Mouse (Mus musculus) limb, embryonic 15.5 days (tissue): ENCODE measurements around the gene Xlr. TPM values are rescaled to one million over a fixed set of nuclear protein-coding genes. Genes with fewer than 3 reads are reported as not detected.
"Not testable (repeated sequence)": the region's sequence is repeated elsewhere in the genome, so short reads cannot be mapped to it uniquely, and the experiment has no call there.

Experiments
- ATAC-seq: fragments of 200-750 bp; cut with Nextera tagmentation; 2 replicates; pipeline ENCODE4 v1.8.0; 2017; ENCODE audit warnings: low read depth, moderate TSS enrichment; ENCODE audit not compliant: insufficient number of reproducible peaks, low FRiP score, low TSS enrichment
- H3K27ac ChIP-seq: fragments of 300-500 bp; sonication (generic); 2 replicates; pipeline ENCODE4 v1.5.1; 2015; ENCODE audit warnings: moderate library complexity, mild to moderate bottlenecking, inconsistent platforms
- H3K27me3 ChIP-seq: fragments of 300-500 bp; sonication (generic); 2 replicates; pipeline ENCODE4 v1.6.1; 2015; ENCODE audit warnings: inconsistent platforms
- H3K36me3 ChIP-seq: fragments of 300-500 bp; sonication (generic); 2 replicates; pipeline ENCODE4 v1.6.1; 2015; ENCODE audit warnings: inconsistent platforms
- H3K4me1 ChIP-seq: fragments of 300-500 bp; sonication (generic); 2 replicates; pipeline ENCODE4 v1.6.1; 2015; ENCODE audit warnings: inconsistent platforms
- H3K4me2 ChIP-seq: fragments of 300-500 bp; sonication (generic); 2 replicates; pipeline ENCODE4 v1.6.1; 2015; ENCODE audit warnings: mild to moderate bottlenecking, inconsistent platforms
- H3K4me3 ChIP-seq: fragments of 300-500 bp; sonication (generic); 2 replicates; pipeline ENCODE4 v1.5.1; 2015; ENCODE audit warnings: mild to moderate bottlenecking, inconsistent platforms
- H3K9ac ChIP-seq: fragments of 300-500 bp; sonication (generic); 2 replicates; pipeline ENCODE4 v1.6.1; 2015; ENCODE audit warnings: inconsistent platforms
- H3K9me3 ChIP-seq: fragments of 300-500 bp; sonication (generic); 2 replicates; pipeline ENCODE4 v1.6.1; 2016; ENCODE audit warnings: inconsistent platforms
- WGBS: fragments of 180-500 bp; shearing (Covaris S2); methylation state at CpG from one replicate; pipeline ENCODE4 v1.1.7; 2015; 5-methylcytosine and 5-hydroxymethylcytosine counted together
- polyA plus RNA-seq: library from polyadenylated mRNA; unstranded; fragments of >200 nt; fragmentation: Nextera tagmentation; extraction: Ambion mirVana; gene quantifications from 2 replicates; pipeline ENCODE4 v1.2.1, GENCODE M21; 2015

The Xlr gene
- polyA plus RNA-seq, result 0.84 and 1.4 TPM in 2 replicates

DNA sequence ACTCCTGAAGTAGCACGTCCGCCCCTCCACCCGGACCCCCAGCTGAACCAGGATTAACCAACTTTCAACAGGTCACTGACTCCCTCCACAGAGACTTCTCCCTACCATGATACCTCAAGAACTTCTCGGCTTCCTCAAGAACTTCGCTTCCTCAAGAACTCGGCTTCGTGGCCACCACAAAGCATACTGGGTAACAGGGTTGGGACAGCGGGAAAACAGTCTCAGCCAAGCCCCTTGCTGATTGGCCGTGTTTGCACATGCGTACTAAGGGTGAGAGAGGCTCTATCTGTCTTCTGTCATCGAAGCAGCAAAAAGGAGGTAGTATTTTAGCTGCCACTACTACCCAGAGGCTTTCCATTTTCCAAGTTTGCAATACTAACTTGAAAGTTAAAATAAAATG, at the start of gene Xlr:
Gene Xlr (minus strand): TSS at position 188 of the 400 bp plus-strand sequence.
- H3K4me2 ChIP-seq, H3K4me3 ChIP-seq, H3K36me3 ChIP-seq, H3K9ac ChIP-seq, H3K27ac ChIP-seq, H3K4me1 ChIP-seq, ATAC-seq, H3K27me3 ChIP-seq, H3K9me3 ChIP-seq: not testable (repeated sequence)
- 82% methylated on average over 11 of the region's 11 CpGs for WGBS

- Histone ChIP-seq H3K4me2 (no peak overlapping the region), H3K9me3 (no peaks in the 10 kb centered on the region), H3K4me1 (no peaks in the 10 kb centered on the region), H3K27ac (no peak overlapping the region), H3K27me3 (no peaks in the 10 kb centered on the region), H3K4me3 (no peak overlapping the region), H3K36me3 (no peaks in the 10 kb centered on the region), H3K9ac (no peak overlapping the region)
- 34% methylated on average over 3 of the region's 3 CpGs for WGBS
- no peak for ATAC-seq
These were observed 1.6 kb upstream of the Xlr start for GRCm38 (mm10) chrX:53799074-53799473.

DNA sequence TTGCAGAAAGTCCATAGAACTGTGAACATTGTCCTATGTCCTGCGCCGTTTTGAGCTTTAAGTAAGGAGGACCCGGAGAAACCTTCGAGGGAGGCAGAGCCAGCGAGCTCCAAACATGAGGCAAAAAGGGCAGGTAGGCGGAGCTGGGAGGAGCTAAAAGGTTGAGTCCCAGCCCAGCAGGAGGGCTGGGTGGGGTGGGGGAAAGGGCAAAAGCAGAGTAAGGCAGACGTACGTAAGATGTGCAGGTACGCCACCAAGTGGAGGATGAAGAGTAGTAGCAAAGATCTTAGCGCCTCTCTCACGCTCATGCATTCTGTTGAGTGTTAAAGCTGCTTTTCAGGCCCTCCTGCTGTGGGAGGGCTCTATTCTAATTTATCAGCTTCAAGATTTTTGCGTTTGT, 21.2 kb downstream of the Xlr start, which contains the start of gene Zfp36l3:
Gene Zfp36l3 (minus strand): TSS at position 119 of the 400 bp plus-strand sequence.
- no peak for ATAC-seq
- Histone ChIP-seq H3K9me3 (no peaks in the 10 kb centered on the region), H3K4me1 (no peaks in the 10 kb centered on the region), H3K4me2 (no peak within 1 kb of the TSS), H3K27me3 (no peaks in the 10 kb centered on the region), H3K36me3 (no peaks in the 10 kb centered on the region), H3K27ac (no peak within 1 kb of the TSS), H3K9ac (no peak within 1 kb of the TSS), H3K4me3 (no peak within 1 kb of the TSS)
- WGBS, result 87% methylated on average over 12 of the region's 12 CpGs

GRCm38 (mm10) chrX:53757736-53758135, 39.8 kb downstream of the Xlr start, which contains the start of gene 1700013H16Rik:
TSS of gene 1700013H16Rik (minus strand) at chrX:53757831.
- Histone ChIP-seq H3K4me2 (no peak within 1 kb of the TSS), H3K27me3 (no peaks in the 10 kb centered on the region), H3K36me3 (no peaks in the 10 kb centered on the region), H3K9me3 (no peaks in the 10 kb centered on the region; the same call in 1 of the 2 replicates), H3K4me3 (no peak within 1 kb of the TSS), H3K9ac (no peak within 1 kb of the TSS), H3K4me1 (no peaks in the 10 kb centered on the region), H3K27ac (no peak within 1 kb of the TSS)
- 92% methylated on average over 16 of the region's 16 CpGs for WGBS
- no peak for ATAC-seq

DNA sequence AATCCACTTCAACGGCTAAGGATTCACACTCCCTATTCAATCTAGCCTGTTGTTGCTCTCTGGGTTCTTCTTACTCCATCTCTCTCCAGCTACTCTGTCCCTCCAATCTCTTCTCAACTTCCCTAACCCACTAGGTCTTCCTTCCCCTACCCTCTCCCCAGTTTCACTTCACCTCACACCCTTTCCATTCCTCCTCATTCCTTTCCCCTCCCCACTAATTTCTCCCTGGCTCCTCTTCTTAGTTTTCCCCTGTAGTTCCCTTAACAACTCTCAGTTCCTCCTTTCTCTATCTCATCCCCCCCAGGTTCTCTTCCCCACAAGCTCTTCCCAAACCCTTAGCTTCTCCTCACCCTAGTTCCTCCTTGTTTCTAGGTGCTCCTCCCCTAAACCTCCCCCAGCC, 44.7 kb downstream of the Xlr start:
- H3K27me3 ChIP-seq, result no peaks in the 10 kb centered on the region
- H3K9ac ChIP-seq, result no peak overlapping the region
- no peak for ATAC-seq
- H3K36me3 ChIP-seq, result no peaks in the 10 kb centered on the region
- H3K4me3 ChIP-seq, result no peak overlapping the region
- no peak overlapping the region for H3K4me2 ChIP-seq
- 90% methylated on average over 1 of the region's 1 CpGs for WGBS
- no peaks in the 10 kb centered on the region for H3K4me1 ChIP-seq
- no peak overlapping the region for H3K27ac ChIP-seq
- H3K9me3 ChIP-seq, result no peaks in the 10 kb centered on the region; the same call in 1 of the 2 replicates

DNA sequence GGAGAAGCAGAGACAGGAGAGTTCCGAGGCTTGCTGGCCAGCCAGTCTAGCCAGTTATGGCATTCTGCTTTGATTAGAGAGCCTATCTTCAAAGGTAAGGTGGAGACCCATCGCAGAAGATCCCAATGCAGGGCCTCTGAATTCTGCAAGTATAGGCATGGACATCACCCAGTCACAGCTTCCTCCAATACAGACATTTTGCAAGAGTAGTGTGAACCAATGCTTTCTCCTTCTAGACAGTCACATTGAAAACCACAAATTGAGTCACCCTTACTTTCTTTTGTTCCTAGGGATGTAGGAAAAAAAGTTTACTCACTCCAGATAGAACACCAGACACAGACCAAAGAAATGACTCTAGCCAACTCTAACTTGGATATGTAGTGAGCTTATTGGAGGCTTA, 68.5 kb downstream of the Xlr start:
- H3K9me3 ChIP-seq, result no peaks in the 10 kb centered on the region
- no peak overlapping the region for H3K4me2 ChIP-seq
- no peaks in the 10 kb centered on the region for H3K36me3 ChIP-seq
- H3K9ac ChIP-seq, result no peak overlapping the region
- H3K27ac ChIP-seq, result no peak overlapping the region
- ATAC-seq, result no peak
- H3K27me3 ChIP-seq, result no peaks in the 10 kb centered on the region
- no peaks in the 10 kb centered on the region for H3K4me1 ChIP-seq
- no peak overlapping the region for H3K4me3 ChIP-seq
- WGBS, result 79% methylated on average over 2 of the region's 2 CpGs

Other genes starting within 250 kb of the Xlr start
- 50.3 and 50.4 TPM in 2 replicates for gene Rtl8c, start 189.7 kb downstream of the Xlr start, polyA plus RNA-seq
- not detected in 2 replicates for gene Gm14597, start 188.7 kb downstream of the Xlr start, polyA plus RNA-seq
- 63.3 and 85.3 TPM in 2 replicates for gene Rtl8a, start 154.0 kb downstream of the Xlr start, polyA plus RNA-seq
- 58.4 and 67.8 TPM in 2 replicates for gene Rtl8b, start 127.3 kb downstream of the Xlr start, polyA plus RNA-seq
- 0.23 and 0.29 TPM in 2 replicates for gene 4930502E18Rik, start 72.9 kb downstream of the Xlr start, polyA plus RNA-seq
- not detected in 2 replicates for gene 1700013H16Rik, start 39.9 kb downstream of the Xlr start, polyA plus RNA-seq
- gene Zfp36l3, start 21.3 kb downstream of the Xlr start, polyA plus RNA-seq, result not detected in 2 replicates